Mouse (Mus musculus): ENCODE measurements around the gene Defa37. TPM values are rescaled to one million over a fixed set of nuclear protein-coding genes. Genes with fewer than 3 reads are reported as not detected.
"Not testable (repeated sequence)": the region's sequence is repeated elsewhere in the genome, so short reads cannot be mapped to it uniquely, and the experiment has no call there.

Defa37 gene
- not detected for total RNA-seq (2021)

DNA sequence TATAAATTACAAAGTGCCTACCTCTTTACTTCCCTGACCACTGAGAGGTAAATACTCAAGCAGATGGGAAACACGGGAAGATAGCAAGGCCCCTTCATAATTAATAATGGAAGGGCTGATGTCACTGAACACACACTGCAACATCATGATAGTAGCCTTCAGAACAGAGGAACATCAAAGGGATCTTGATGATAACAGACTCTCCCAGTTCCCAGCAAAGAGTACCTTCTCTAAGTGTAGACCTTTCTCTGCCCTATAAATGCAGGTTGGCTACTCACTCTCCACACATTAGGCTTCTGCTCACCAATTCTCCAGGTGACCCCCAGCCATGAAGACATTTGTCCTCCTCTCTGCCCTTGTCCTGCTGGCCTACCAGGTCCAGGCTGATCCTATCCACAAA is at the start of gene Defa37:
Gene Defa37, plus strand, starts transcription at position 301 of the 400 bp plus-strand sequence.
- intact Hi-C loops (cut with DNase I); DNase-seq (ENCODE audit: low spot score in 2 of 2): not testable (repeated sequence)

DNA sequence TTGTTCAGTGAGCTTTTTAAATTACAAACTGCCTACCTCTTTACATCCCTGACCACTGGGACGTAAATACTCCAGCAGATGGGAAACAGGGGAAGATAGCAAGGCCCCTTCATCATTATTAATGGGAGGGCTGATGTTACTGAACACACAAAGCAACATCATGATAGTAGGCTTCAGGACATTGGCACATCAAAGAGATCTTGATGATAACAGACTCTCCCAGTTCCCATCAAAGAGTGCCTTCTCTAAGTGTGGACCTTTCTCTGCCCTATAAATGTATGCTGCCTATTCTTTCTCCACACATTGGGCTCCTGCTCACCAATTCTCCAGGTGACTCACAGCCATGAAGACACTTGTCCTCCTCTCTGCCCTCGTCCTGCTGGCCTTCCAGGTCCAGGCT is 36.5 kb upstream of the Defa37 start, which contains the start of gene Defa32:
Gene Defa32, plus strand, starts transcription at position 301 of the 400 bp plus-strand sequence.
- DNase-seq (ENCODE audit: low spot score in 2 of 2); intact Hi-C loops (cut with DNase I): not testable (repeated sequence)

DNA sequence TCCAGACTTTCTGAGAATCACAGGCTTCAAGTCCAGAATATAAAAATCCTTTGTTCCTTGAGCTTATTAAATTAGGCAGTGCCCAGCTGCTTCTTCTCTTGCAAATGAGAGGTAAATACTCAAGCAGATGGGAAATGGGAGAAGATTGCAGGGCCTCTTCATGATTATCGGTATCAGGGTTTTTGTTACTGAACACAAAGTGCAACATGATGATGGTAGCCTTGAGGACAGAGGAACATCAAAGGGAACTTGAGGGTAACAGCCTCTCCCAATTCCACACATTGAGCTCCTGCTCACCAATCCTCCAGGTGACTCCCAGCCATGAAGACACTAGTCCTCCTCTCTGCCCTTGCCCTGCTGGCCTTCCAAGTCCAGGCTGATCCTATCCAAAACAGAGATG is 17.5 kb downstream of the Defa37 start, which contains the start of gene Defa28:
Gene Defa28, plus strand, starts transcription at position 301 of the 400 bp plus-strand sequence.
- DNase-seq (ENCODE audit: low spot score in 2 of 2); intact Hi-C loops (cut with DNase I): not testable (repeated sequence)

DNA sequence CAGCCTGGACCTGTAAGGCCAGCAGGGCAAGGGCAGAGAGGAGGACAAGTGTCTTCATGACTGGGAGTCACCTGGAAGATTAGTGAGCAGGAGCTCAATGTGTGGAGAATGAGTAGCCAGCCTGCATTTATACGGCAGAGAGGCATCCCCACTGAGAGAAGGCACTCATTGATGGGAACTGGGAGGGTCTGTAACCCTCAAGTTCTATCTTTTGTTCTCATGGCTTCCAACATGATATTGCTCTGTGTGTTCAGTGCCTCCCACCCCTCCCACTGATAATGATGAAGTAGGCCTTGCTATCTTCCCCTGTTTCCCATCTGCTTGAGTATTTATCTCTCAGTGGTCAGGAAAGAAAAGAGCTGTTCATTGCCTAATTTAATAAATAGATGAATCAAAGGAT is 29.2 kb downstream of the Defa37 start, which contains the start of gene Gm7861:
Gene Gm7861, minus strand, starts transcription at position 101 of the 400 bp plus-strand sequence.
- intact Hi-C loops (cut with DNase I); DNase-seq (ENCODE audit: low spot score in 2 of 2): not testable (repeated sequence)

Other genes starting within 250 kb of the Defa37 start
- gene Defa27, start 249.8 kb upstream of the Defa37 start, total RNA-seq (2021) = not detected
- not detected for gene Defa29, start 238.4 kb upstream of the Defa37 start, total RNA-seq (2021)
- gene Defa2, start 186.9 kb upstream of the Defa37 start, total RNA-seq (2021) = not detected
- gene Defa33, start 173.6 kb upstream of the Defa37 start, total RNA-seq (2021) = not detected
- gene Defa36, start 138.0 kb upstream of the Defa37 start, total RNA-seq (2021) = not detected
- not detected for gene Gm7849, start 108.8 kb upstream of the Defa37 start, total RNA-seq (2021)
- gene Defa20, start 56.1 kb upstream of the Defa37 start, total RNA-seq (2021) = not detected
- gene Defa32, start 36.4 kb upstream of the Defa37 start, total RNA-seq (2021) = not detected
- not detected for gene Defa28, start 17.6 kb downstream of the Defa37 start, total RNA-seq (2021)
- gene Gm7861, start 29.1 kb downstream of the Defa37 start, total RNA-seq (2021) = not detected
- gene Defa26, start 52.8 kb downstream of the Defa37 start, total RNA-seq (2021) = not detected
- gene Defa17, start 90.4 kb downstream of the Defa37 start, total RNA-seq (2021) = not detected
- gene Defa34, start 100.4 kb downstream of the Defa37 start, total RNA-seq (2021) = not detected
- gene AY761184, start 138.3 kb downstream of the Defa37 start, total RNA-seq (2021) = not detected
- not detected for gene Defa24, start 169.1 kb downstream of the Defa37 start, total RNA-seq (2021)